23 mouse cellular contexts compared by ENCODE assay signal in the genomic region with DNA sequence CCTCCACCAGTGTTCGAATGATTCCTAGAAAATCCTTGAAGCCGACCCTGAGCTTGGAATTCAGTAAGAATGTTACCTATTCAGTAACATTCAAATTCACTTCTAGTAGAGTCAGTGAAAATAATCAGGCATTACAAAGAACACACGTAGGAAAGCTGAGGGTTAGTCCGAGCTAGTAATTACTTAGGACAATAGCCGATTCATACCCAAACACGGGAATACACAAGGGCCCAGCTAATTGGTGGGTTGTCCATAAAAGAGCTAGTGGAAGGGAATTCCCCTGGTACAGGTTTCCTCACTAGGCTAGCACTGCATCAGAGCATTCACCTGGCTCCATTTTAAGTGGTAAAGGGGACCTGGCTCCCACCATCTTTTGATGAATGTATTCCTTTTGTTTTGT. TPM values are rescaled to one million over a fixed set of nuclear protein-coding genes. Genes with fewer than 3 reads are reported as not detected.
"Had no signal": no experiment of that assay in that cellular context is flagged by ENCODE, and none has a peak within 500 bp of the region (broad histone marks: within the 10 kb centered on the region; RNA-seq: fewer than 3 reads in every experiment).

No protein-coding gene starts in this region.

- H3K9ac ChIP-seq: neural tube, embryonic 15.5 days; stomach, embryonic 15.5 days had no signal

- H3K4me1 ChIP-seq: stomach, embryonic 15.5 days had no signal

- H3K4me3 ChIP-seq: neural tube, embryonic 15.5 days; stomach, embryonic 15.5 days had no signal

- H3K27ac ChIP-seq: neural tube, embryonic 15.5 days; stomach, embryonic 15.5 days; stomach, postnatal 0 days had no signal

- H3K36me3 ChIP-seq: stomach, embryonic 15.5 days had no signal

- DNase-seq: retina, postnatal 1 day; right cerebral cortex, adult 18-20 months; right cerebral cortex, postnatal 14 days; right cerebral cortex, postnatal 25 days; right cerebral cortex, postnatal 4 days; spleen, adult 18-20 months; thymus, adult 18-20 months; thymus, adult 2 months; thymus, postnatal 14 days; thymus, postnatal 25 days; thymus, postnatal 36 days; thymus, postnatal 4 days had no signal

- H3K9me3 ChIP-seq: stomach, embryonic 15.5 days had no signal

- H3K4me2 ChIP-seq: neural tube, embryonic 15.5 days; stomach, embryonic 15.5 days had no signal

- H3K27me3 ChIP-seq: neural tube, embryonic 15.5 days; stomach, embryonic 15.5 days had no signal

RNA-seq across cellular contexts. Expression of gene Trim75, which starts 35.5 kb away (rescaled TPM):
- total RNA-seq: neutrophil, adult 5-6 weeks had no signal
- polyA plus RNA-seq: small intestine, adult 2 months; spleen, adult 2 months; stomach, embryonic 14.5 days; stomach, embryonic 15.5 days; stomach, embryonic 16.5 days; stomach, postnatal 0 days; testis, adult 2 months; thymus, adult 2 months; thymus, postnatal 0 days; urinary bladder, adult 2 months had no signal
